Mouse (Mus musculus) right cerebral cortex, adult 2 months (tissue): ENCODE data around the gene Fam229b.

Source experiments
- DNase-seq, 2 experiments: peaks; one replicate each; pipeline ENCODE4 v3.0.0; 2021 to 2022; ENCODE audit warnings: low spot score in 2 of 2

The Fam229b gene

DNA sequence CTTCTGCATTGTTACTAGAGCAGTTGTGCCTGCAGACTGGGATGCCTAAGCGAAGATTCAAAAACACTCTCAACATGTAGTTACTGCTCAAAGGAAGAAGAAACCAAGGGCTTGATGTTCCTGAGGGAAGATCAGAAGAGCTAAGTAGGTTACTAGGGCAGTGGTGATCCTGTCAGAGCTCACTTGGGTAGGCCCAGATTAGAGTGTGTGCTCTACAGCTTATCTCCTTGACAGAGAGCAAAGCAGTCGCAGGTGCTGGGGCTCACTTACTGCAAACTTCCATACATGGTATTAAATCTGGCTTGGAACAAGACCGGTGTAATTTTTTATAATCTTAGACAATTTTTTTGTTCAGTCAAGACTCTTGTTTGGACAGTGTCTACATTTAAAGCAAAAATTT lies 4.1 kb upstream of the Fam229b start:
- no peak for DNase-seq

DNA sequence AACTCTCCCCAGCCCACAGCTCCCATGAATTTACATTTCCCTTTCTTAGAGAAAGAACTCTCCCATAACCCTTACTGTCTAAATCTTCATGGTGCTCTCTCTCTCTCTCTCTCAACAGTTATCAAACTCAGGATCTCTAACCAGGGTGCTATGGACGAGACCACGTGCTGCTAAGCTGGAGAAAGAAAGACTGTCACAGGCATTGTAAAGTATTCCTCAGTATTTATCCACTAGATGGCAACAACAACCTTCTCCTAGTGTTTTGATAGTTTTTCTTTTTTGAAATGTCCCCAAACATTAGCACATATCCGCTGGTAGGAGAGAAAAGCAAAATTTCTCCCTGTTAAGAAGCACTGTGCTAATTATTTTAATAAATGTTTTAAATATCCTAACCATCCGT lies 12.3 kb downstream of the Fam229b start:
- DNase-seq, result no peak

DNA sequence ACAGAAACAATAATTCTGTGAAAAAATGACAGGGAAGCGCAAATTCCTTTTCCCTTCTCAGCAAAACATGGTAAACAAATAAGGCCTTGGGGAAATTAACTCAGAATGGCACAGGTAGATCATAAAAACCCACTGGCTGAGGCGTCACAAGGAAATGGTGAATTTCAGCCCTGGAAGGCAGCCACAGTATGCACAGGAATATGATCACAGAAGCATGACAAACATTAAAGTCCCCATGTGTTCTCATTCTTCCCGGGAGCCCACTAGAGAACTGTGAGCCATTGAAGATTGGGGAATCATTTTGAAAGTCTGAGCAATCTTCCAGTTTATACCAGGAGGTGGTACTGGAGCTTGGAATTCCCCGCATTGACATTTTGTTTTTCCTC lies 24.2 kb downstream of the Fam229b start:
- no peak for DNase-seq

DNA sequence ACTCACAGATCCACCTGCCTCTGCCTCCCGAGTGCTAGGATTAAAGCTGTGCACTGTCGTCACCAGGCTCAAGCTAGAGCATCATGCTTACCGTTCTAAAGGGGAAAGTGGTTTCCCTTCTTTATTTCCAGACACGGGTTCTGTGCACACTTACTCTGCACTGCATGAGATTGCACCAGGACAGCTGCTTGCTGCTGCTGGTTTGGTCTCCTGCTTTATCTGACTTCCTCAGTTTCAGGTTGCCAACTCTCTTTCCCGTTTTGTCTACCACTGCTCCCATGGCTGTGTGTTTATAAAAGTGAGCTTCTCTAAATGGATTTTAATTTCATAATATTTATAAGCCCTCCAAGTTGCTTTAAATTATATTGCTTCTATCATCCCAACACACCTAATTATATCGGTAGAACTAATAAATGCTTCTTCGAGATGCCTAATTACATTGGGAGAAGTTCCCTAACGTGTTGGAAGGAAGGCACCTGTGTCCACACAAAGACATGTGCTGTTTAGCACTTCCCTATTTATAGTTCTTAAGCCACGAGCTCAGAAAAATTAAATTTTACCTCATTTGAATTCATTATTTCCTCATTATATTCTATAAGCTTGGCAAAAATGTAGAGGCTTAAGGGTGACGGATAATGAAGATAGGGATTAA lies 24.8 kb downstream of the Fam229b start:
- no peak for DNase-seq

DNA sequence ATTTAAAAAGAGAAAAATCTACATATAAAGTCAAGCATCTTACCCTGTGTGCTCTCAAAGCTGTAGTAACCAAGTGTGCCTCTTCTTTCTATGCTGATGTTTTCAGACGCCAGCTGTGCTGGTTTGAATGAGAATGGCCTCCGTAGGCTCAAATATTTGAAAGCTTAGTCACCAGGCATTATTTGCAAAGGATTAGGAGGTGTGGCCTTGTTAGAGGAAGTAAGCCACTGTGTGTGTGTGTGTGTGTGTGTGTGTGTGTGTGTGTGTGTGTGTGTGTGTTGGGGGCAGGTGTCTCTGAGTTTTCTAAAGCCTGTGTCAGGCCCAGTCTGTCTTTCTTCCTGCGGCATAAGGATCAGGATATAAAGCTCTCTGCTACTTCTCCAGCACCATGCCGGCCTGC lies 26.8 kb downstream of the Fam229b start:
- DNase-seq, result no peak

DNA sequence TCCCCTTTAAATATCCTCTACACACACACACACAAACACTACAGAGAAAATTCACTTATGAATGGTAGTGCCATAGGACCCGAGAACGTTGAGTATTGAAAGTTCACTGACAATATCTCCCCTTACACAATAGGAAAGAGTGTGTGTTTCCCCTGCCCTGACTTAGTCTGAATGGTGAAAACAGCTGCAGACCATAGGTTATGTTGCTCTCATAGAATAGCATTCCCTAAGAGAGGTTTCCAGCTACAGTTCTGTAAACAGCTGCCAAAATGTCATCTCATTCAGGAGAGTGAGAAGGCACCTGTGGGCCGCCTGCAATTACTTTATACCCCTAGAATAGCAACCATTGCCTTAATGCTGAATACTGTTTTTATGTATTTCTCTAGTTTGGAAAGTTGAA lies 27.3 kb downstream of the Fam229b start:
- DNase-seq, result no peak

DNA sequence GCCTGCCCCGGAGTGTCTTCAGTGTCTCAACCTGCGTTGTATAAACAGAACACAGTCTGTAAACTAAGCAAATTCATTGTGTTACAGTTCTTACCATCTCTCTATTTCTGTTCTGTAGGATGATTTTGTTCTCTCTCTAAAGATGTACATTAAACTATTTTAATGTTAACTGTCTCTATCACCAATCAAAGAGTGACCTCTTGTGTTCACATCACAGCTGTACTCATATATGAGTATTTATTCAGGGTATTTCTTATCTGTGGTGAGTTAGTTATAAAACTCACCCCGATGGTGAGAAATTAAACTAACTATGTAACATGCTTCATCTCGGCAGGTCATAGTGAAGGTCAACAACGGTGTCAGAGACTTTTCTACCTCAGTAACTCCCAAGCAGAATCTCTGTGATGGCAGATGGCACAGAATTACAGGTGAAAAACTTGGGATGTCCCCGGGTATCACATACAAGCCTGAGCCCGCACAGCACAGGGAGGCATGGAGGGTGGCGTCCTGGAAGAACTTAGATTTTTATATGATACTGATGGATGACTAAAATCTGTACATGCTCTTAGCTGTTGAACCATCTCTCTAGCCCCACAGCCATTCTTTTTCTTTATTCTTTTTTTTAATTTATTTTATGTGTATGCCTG lies 28.8 kb downstream of the Fam229b start:
- no peak for DNase-seq

DNA sequence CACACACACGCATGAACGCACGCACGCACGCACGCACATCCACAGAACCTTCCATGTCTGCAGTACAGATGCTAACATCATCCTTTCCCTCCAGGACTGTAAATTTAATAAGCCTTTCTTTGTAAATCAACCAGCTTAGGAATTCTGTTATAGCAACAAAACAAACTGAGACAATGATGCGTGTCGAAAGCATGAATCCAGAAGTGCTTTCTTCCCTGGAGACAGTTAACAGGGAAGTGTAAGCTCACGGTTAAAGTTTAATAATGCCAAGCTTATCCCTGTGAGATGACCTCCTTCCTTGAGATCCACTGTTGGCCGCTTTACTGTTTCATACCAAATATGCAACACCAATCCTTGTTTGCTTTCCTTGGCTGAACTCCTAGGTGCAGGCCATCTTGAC lies 35.0 kb downstream of the Fam229b start:
- DNase-seq, result no peak

DNA sequence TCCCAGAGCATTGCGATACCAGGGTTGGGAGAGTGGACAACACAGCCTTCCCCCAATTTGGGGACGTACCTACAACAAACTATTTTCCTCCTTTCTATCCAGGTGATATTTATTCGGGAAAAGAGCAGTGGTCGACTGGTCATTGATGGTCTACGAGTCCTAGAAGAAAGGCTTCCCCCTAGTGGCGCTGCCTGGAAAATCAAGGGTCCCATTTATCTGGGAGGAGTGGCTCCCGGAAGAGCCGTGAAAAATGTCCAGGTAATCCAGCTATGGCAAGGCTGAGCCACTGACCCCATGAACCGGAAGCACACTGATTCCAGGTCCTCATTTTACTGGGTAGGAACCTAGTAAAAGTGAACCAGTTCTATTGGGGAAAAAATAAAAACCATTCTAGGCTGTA lies 36.7 kb downstream of the Fam229b start:
- DNase-seq, result peak; percentile 36 to 40

DNA sequence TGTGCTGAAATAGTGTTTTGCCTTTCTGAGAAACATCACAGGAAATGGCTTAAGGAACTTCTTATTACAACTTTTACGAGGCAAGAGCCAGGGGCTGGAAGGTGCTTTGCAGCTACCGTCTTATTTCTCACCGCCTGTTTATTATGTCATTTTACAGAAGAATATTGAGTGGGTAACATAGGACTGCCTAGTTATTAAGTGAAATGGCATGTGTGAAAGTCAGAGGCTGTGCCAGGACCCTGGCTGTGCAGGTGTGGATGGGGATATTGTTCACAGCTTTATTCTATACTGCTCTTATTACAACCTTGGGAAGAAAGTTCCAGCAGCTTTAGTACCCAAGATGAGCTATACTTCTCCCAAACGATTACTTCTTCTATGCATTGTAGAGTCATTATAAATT lies 61.7 kb downstream of the Fam229b start:
- DNase-seq, result no peak
